ENCODE assay signal across 8 mouse cellular contexts in genomic region chr9:114389905-114390748, GRCm38 (mm10). TPM values are rescaled to one million over a fixed set of nuclear protein-coding genes. Genes with fewer than 3 reads are reported as not detected.
DNase-seq lines count a peak whose midpoint lies in the region; ATAC-seq and TF ChIP-seq lines count a peak whose summit lies in the region.

Gene Crtap (minus strand): TSS chr9:114390675.

- peak within 1 kb of the TSS; percentile 87 for H3K4me2 ChIP-seq in forebrain, postnatal 0 days (ENCODE audit: low read depth)

- WGBS in forebrain, postnatal 0 days, result 5% methylated on average over 90 of the region's 96 CpGs
- 2% methylated on average over 93 of the region's 96 CpGs for WGBS in macrophage (ENCODE audit: missing documents)

- peaks cover 30% of the 10 kb centered on the region; the same call in 1 of the 2 replicates for H3K79me2 ChIP-seq in macrophage (ENCODE audit: inconsistent target)

- no peaks in the 10 kb centered on the region; the same call in 1 of the 2 replicates for H3K4me1 ChIP-seq in forebrain, postnatal 0 days (ENCODE audit: insufficient read depth)

- intact Hi-C loops in left cerebral cortex, adult 2 months (cut with DNase I), result no loop called here

- H3K36me3 ChIP-seq in forebrain, postnatal 0 days (ENCODE audit: insufficient read depth), result no peaks in the 10 kb centered on the region
- no peaks in the 10 kb centered on the region for H3K36me3 ChIP-seq in macrophage (ENCODE audit: inconsistent target)

- ATAC-seq in forebrain, postnatal 0 days, result peak; percentile 79

- H3K4me3 ChIP-seq in forebrain, postnatal 0 days (ENCODE audit: low read depth, low read length), result peak within 1 kb of the TSS; percentile 62
- H3K4me3 ChIP-seq in left cerebral cortex, adult 2 months, result peak within 1 kb of the TSS; percentile 74
- H3K4me3 ChIP-seq in macrophage (ENCODE audit: inconsistent target), result peak within 1 kb of the TSS; percentile 44

- no peaks in the 10 kb centered on the region for H3K27me3 ChIP-seq in forebrain, postnatal 0 days (ENCODE audit: insufficient read depth, low read length)

- no peak for TF ChIP-seq CTCF in forebrain, postnatal 0 days (IDR thresholded peaks at IDR 0.05; ENCODE audit: low read depth)
- no peak for TF ChIP-seq CTCF in left cerebral cortex, adult 2 months (IDR thresholded peaks at IDR 0.05)

- peak within 1 kb of the TSS; percentile 63 for H3K9ac ChIP-seq in forebrain, postnatal 0 days

- no peaks in the 10 kb centered on the region for H3K9me3 ChIP-seq in forebrain, postnatal 0 days (ENCODE audit: low read length)

- H3K27ac ChIP-seq in forebrain, postnatal 0 days (ENCODE audit: low read depth, low read length), result peak within 1 kb of the TSS; percentile 46; the same call in 1 of the 2 replicates
- peak within 1 kb of the TSS; percentile 36; the same call in 1 of the 2 replicates for H3K27ac ChIP-seq in left cerebral cortex, adult 2 months
- peak within 1 kb of the TSS; percentile 24; the same call in 1 of the 2 replicates for H3K27ac ChIP-seq in macrophage

- peak; percentile 97 for DNase-seq in R1 (ENCODE audit: low read depth, low spot score)
- peak; percentile 47 for DNase-seq in cerebellum, adult 11-12 months
- DNase-seq in forebrain, postnatal 0 days, result peak; percentile 63
- peak; percentile 68 for DNase-seq in heart, postnatal 4 days
- peak; percentile 38 to 62 for DNase-seq in left cerebral cortex, adult 2 months (ENCODE audit: extremely low spot score in 1 of 2, low spot score in 2 of 2)
- peak; percentile 57 to 63 for DNase-seq in right cerebral cortex, postnatal 10 days (ENCODE audit: low spot score in 2 of 2)
- no peak for DNase-seq in c-Kit-positive CD71-positive TER-119-positive erythroid progenitor cells, embryonic 14.5 days (ENCODE audit: low spot score)

RNA-seq across cellular contexts. Expression of gene Crtap, which starts in this region (rescaled TPM):
- total RNA-seq in forebrain, postnatal 0 days (2014; rRNA removed), result 7.0 and 14.2 TPM in 2 replicates
- polyA plus RNA-seq in forebrain, postnatal 0 days (2015; fragmentation: Nextera tagmentation; extraction: Ambion mirVana), result 23.8 and 25.5 TPM in 2 replicates
- total RNA-seq in heart, postnatal 4 days (2021), result 10 to 100 TPM; 69.7 to 79.2 TPM
- total RNA-seq in left cerebral cortex, adult 2 months (2021), result 1 to 10 TPM; 5.3 to 7.5 TPM
- total RNA-seq in macrophage (2018; cell fraction: chromatin; rRNA removed), result 10 to 100 TPM in 16 of 26 experiments, 1 to 10 TPM in 10; 3.9 to 43.9 (median 12.5) TPM
- 100 to 1,000 TPM in 2 of 26 experiments, 10 to 100 TPM in 24; 55.4 to 108 (median 75.6) TPM for total RNA-seq in macrophage (2018; cell fraction: cytosol; rRNA removed)
- 100 to 1,000 TPM in 3 of 26 experiments, 10 to 100 TPM in 23; 18.6 to 129 (median 50.8) TPM for total RNA-seq in macrophage (2018; cell fraction: nucleus; rRNA removed)
- 58.8 to 145 TPM (median 96.5 TPM) in 3 replicates for polyA plus RNA-seq in macrophage (2018)
